Mouse (Mus musculus) liver, embryonic 16.5 days (tissue): ENCODE measurements at regions not wholly inside any gene's neighbourhood (a gene's known extent, or its start where the extent isn't known, plus 50 kb on each side); places are given as distances from the start of the nearest gene placed in this dataset.

Experiments used
- ATAC-seq: fragments of 200-750 bp; cut with Nextera tagmentation; 2 replicates; pipeline ENCODE4 v1.8.0; 2017; ENCODE audit warnings: low read depth, mild to moderate bottlenecking, moderate number of reproducible peaks, moderate library complexity
- H3K27ac ChIP-seq: fragments of 300-500 bp; sonication (generic); 2 replicates; pipeline ENCODE4 v1.5.1; 2014; ENCODE audit warnings: mild to moderate bottlenecking, low read length
- H3K27me3 ChIP-seq: fragments of 300-500 bp; sonication (generic); 2 replicates; pipeline ENCODE4 v1.6.1; 2014; ENCODE audit warnings: low read depth, low read length, mixed read lengths; ENCODE audit not compliant: control insufficient read depth, insufficient read depth
- H3K36me3 ChIP-seq: fragments of 300-500 bp; sonication (generic); 2 replicates; pipeline ENCODE4 v1.6.1; 2014; ENCODE audit warnings: mild to moderate bottlenecking; ENCODE audit not compliant: control insufficient read depth, insufficient read depth
- H3K4me1 ChIP-seq: fragments of 300-500 bp; sonication (generic); 2 replicates; pipeline ENCODE4 v1.6.1; 2014; ENCODE audit warnings: low read depth, low read length, mixed read lengths; ENCODE audit not compliant: control insufficient read depth
- H3K4me2 ChIP-seq: fragments of 300-500 bp; sonication (generic); 2 replicates; pipeline ENCODE4 v1.6.1; 2014; ENCODE audit warnings: low read depth, low read length, mixed read lengths
- H3K4me3 ChIP-seq: fragments of 300-500 bp; sonication (generic); 2 replicates; pipeline ENCODE4 v1.5.1; 2014; ENCODE audit warnings: low read depth, mild to moderate bottlenecking, low read length
- H3K9ac ChIP-seq: fragments of 300-500 bp; sonication (generic); 2 replicates; pipeline ENCODE4 v1.6.1; 2014; ENCODE audit warnings: low read depth, low read length
- H3K9me3 ChIP-seq: fragments of 300-500 bp; sonication (generic); replicated peaks from 2 replicates; pipeline ENCODE4 v1.6.1; 2016; ENCODE audit warnings: low read length; ENCODE audit not compliant: control insufficient read depth
- WGBS: fragments of 180-500 bp; shearing (Covaris S2); extraction: QIAGEN DNeasy Blood & Tissue Kit; methylation state at CpG from one replicate; pipeline ENCODE4 v1.1.7; 2014; ENCODE audit not compliant: insufficient replicate concordance; 5-methylcytosine and 5-hydroxymethylcytosine counted together

DNA sequence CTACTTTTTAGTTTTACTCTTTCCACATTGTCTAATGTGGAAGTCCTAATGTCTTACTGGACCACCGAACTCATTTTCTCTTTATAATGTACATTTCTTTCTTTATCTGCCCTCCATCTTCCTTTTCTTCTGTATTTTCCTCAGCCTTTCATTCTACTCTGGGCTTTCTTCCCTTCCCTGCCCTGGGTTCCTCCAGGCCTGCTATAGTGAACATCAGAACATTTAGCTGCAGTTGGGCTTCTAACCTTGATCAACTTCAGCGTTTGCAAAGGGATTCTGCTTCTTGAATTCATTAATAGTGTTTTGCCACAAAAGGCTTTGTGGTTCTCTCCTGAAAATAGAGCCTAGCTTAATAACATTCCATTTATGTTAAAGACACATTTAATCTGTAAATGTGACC lies 342.5 kb upstream of the Tmem161b start:
- no peaks in the 10 kb centered on the region for H3K9me3 ChIP-seq
- no peak overlapping the region for H3K4me2 ChIP-seq
- no peak overlapping the region for H3K27ac ChIP-seq
- no peak for ATAC-seq
- H3K9ac ChIP-seq = no peak overlapping the region
- no peak overlapping the region for H3K4me3 ChIP-seq
- WGBS = 55% methylated on average over 2 of the region's 2 CpGs
- no peaks in the 10 kb centered on the region for H3K27me3 ChIP-seq
- H3K36me3 ChIP-seq = no peaks in the 10 kb centered on the region
- no peaks in the 10 kb centered on the region for H3K4me1 ChIP-seq

DNA sequence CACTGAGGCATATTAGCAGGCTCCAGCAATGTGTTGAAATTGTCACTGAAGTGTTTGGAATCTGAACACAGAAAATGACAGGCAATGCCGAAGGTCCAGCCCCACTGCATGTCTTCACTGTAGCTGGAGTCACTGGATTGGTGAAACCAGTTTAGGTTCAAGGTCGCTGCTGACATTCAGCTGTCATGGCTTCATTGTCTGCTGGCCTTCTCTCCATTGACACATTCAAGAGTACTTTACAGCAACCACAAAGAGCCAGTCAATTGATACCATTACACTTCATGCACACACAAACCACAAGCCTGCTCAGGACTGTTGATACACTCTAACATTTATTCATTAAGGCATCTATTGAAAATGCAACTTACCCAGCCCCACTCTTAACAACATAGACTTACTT lies 341.8 kb upstream of the Tmem161b start:
- Histone ChIP-seq H3K9ac (no peak overlapping the region), H3K9me3 (no peaks in the 10 kb centered on the region), H3K4me1 (no peaks in the 10 kb centered on the region), H3K4me2 (no peak overlapping the region), H3K27ac (no peak overlapping the region), H3K4me3 (no peak overlapping the region), H3K36me3 (no peaks in the 10 kb centered on the region), H3K27me3 (no peaks in the 10 kb centered on the region)
- 45% methylated on average over 2 of the region's 2 CpGs for WGBS
- no peak for ATAC-seq

DNA sequence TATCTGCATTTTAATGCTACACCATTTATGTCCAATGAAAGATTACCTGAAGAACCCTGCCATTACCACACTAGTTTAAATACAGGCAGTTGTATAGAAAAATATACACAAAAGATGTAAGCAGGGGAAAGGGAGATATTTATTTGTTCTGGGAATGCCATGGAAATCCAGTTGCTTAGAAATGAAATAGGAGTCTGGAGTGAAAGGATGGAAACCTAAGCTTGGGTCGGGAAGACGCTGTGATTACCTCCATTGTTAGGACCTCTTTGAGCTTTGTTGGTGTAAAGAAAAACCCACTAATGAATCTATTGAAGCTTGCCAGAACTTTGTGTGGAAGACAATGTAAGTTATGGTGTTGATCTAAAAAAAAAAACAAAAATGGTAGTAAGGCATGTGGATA lies 341.3 kb upstream of the Tmem161b start:
- 67% methylated on average over 2 of the region's 2 CpGs for WGBS
- no peaks in the 10 kb centered on the region for H3K27me3 ChIP-seq
- no peak overlapping the region for H3K4me2 ChIP-seq
- no peaks in the 10 kb centered on the region for H3K9me3 ChIP-seq
- H3K36me3 ChIP-seq = no peaks in the 10 kb centered on the region
- H3K27ac ChIP-seq = no peak overlapping the region
- no peak overlapping the region for H3K9ac ChIP-seq
- H3K4me3 ChIP-seq = no peak overlapping the region
- no peaks in the 10 kb centered on the region for H3K4me1 ChIP-seq
- no peak for ATAC-seq

DNA sequence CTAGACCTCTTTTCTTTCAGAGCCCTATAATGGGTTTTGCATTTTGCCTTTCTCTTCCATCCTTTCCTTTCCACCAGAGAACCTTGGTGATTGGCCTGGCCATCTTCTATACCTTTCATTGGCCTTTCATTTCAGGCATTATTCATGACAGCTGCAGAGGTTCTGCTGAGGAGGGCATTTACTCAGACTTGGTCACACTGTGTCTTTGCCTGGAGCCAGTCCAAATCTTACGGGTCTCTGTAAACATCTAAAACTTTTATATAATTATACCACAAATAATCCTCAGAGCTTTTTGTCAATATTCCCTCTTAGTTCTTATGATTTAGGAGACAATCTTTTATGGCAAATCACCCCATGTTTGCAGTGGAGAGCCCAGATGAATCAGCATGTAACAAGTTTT lies 339.3 kb upstream of the Tmem161b start:
- H3K36me3 ChIP-seq = no peaks in the 10 kb centered on the region
- WGBS = 67% methylated on average over 1 of the region's 1 CpGs
- H3K4me3 ChIP-seq = no peak overlapping the region
- no peak for ATAC-seq
- H3K4me2 ChIP-seq = no peak overlapping the region
- no peak overlapping the region for H3K27ac ChIP-seq
- H3K27me3 ChIP-seq = no peaks in the 10 kb centered on the region
- no peak overlapping the region for H3K9ac ChIP-seq
- no peaks in the 10 kb centered on the region for H3K4me1 ChIP-seq
- H3K9me3 ChIP-seq = no peaks in the 10 kb centered on the region

DNA sequence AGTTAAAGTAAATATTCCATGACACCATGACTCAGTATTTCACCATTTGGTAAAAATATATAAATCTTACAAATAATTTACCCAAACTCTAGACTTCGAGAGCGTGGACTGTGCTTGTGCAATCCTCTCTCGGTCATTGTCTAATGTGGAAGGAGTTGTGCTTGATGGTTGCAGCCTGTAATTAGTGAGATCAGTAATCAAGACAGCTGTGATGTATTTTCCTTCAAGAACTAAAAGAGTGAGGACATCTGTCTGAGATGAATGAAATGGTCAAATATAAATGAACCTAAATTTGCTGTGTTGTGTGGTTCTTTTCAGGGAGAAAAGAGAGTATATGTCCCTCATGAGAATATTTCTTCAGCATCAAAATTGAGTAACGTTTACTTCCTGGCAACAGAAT lies 338.3 kb upstream of the Tmem161b start:
- no peaks in the 10 kb centered on the region for H3K9me3 ChIP-seq
- no peak for ATAC-seq
- 58% methylated on average over 4 of the region's 4 CpGs for WGBS

DNA sequence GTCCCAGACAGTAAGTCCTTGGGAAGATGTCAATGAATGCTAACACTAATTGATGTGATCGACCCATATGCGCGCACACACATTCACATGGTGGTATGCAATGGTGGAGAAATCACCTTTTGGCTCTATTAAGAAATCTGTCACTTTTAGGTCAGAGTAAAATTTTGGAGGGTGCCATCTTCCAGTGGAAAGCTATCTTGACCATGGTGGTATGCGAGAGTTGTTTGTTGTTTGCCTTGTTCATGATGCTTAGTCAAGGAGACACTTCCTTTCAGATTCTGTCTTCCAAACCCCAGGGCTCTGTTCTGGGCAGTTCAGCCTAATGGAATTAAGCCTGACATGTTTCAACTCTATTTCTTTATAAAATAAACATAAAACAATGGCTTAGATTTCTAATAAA lies 337.9 kb upstream of the Tmem161b start:
- H3K27ac ChIP-seq = no peak overlapping the region
- 68% methylated on average over 4 of the region's 4 CpGs for WGBS

More for the DNA sequence above, 338.3 kb upstream of the Tmem161b start:
- no peaks in the 10 kb centered on the region for H3K27me3 ChIP-seq
- H3K4me1 ChIP-seq = no peaks in the 10 kb centered on the region
- H3K27ac ChIP-seq = no peak overlapping the region
- no peak overlapping the region for H3K4me3 ChIP-seq
- H3K4me2 ChIP-seq = no peak overlapping the region
- H3K36me3 ChIP-seq = no peaks in the 10 kb centered on the region
- H3K9ac ChIP-seq = no peak overlapping the region

DNA sequence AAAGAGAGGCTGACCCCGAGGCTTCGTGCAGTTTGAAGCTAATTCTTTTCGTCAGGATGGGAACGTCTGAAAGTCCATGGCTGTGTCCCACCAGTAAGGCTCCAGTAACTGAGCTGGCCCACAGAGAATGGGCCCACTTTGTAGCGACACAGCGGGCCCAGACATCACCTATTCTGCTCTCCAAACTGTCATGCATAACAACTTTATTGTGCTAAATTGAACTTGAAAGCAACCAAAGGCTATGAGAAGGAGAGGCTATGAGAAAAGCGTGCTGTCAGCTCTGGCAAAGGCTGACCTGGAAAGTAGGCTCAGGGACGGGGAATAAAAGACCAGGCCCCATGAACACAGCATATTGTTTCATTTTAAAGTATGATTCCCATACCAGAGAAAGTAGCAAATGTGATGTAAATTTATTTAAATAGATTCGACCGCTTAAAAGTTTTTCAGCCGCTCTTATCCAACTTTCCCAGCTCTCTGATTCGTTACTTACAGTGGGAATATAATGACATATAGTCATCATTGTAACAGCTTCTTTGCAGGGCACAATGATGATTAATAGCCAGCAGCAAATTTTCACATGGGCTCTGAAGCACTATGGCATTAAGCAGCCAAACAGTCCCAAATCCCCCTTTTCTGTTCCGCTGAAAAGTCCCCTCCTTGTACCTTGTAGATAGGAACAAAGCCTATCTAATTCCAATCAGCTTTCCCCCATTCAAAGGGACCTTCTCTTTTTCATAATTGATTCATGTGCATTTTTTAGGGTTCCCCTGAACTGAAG lies 337.1 kb upstream of the Tmem161b start:
- Histone ChIP-seq H3K4me1 (no peaks in the 10 kb centered on the region), H3K9me3 (no peaks in the 10 kb centered on the region), H3K27me3 (no peaks in the 10 kb centered on the region), H3K36me3 (no peaks in the 10 kb centered on the region), H3K4me3 (no peak overlapping the region), H3K9ac (no peak overlapping the region), H3K27ac (no peak overlapping the region), H3K4me2 (no peak overlapping the region)
- WGBS = 60% methylated on average over 13 of the region's 13 CpGs
- ATAC-seq = no peak

More for the DNA sequence above, 337.9 kb upstream of the Tmem161b start:
- H3K36me3 ChIP-seq = no peaks in the 10 kb centered on the region
- no peaks in the 10 kb centered on the region for H3K4me1 ChIP-seq
- no peaks in the 10 kb centered on the region for H3K9me3 ChIP-seq
- no peak overlapping the region for H3K9ac ChIP-seq
- no peaks in the 10 kb centered on the region for H3K27me3 ChIP-seq
- ATAC-seq = no peak
- H3K4me2 ChIP-seq = no peak overlapping the region
- no peak overlapping the region for H3K4me3 ChIP-seq

DNA sequence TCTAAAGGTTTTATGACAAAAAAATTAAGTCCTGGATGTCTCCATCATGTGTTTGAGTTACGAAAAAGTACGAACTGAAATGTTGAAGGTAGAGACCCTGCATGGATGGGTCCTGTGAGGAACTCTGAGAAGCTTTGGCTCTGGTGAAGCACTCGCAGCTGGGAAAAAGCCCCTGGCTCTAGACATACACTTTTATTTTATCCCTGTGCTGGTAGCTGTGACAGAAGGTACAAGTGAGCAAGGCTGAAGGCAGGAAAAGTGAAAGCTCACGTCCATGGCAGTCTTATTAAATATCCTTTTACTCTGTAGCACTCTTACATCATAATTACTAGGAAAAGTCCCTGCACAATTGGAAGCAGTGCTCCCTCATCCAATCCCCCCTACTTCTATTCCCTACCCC lies 336.4 kb upstream of the Tmem161b start:
- no peak overlapping the region for H3K27ac ChIP-seq
- WGBS = 55% methylated on average over 4 of the region's 4 CpGs
- no peaks in the 10 kb centered on the region for H3K36me3 ChIP-seq
- no peaks in the 10 kb centered on the region for H3K27me3 ChIP-seq
- no peaks in the 10 kb centered on the region for H3K9me3 ChIP-seq
- no peak for ATAC-seq
- H3K4me3 ChIP-seq = no peak overlapping the region
- H3K4me1 ChIP-seq = no peaks in the 10 kb centered on the region
- no peak overlapping the region for H3K4me2 ChIP-seq
- no peak overlapping the region for H3K9ac ChIP-seq

DNA sequence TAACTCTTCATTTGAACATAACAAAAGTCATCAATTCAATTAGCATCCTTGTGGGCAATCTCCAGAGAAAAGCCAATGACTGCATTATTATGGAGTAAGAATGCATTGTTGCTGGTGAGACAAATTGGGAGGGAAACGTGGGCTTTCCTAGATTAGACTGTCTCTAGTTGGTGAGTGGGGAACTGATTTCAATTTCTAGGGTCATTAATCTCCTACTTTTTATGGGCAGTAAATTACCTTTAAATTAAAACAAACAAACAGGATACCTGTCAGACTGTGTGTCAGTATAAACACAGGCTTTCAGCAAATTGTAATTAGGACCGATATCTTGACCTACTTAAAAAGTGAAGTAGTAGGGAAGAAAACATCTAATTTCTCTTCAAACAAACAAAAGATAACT lies 307.4 kb upstream of the Tmem161b start:
- ATAC-seq = no peak
- Histone ChIP-seq H3K27ac (no peak overlapping the region), H3K4me3 (no peak overlapping the region), H3K9me3 (no peaks in the 10 kb centered on the region), H3K9ac (no peak overlapping the region), H3K4me2 (no peak overlapping the region), H3K4me1 (no peaks in the 10 kb centered on the region), H3K36me3 (no peaks in the 10 kb centered on the region), H3K27me3 (no peaks in the 10 kb centered on the region)
- WGBS = 42% methylated on average over 2 of the region's 2 CpGs
